Comparison of ENCODE assay signal across 8 mouse cellular contexts in the genomic region with DNA sequence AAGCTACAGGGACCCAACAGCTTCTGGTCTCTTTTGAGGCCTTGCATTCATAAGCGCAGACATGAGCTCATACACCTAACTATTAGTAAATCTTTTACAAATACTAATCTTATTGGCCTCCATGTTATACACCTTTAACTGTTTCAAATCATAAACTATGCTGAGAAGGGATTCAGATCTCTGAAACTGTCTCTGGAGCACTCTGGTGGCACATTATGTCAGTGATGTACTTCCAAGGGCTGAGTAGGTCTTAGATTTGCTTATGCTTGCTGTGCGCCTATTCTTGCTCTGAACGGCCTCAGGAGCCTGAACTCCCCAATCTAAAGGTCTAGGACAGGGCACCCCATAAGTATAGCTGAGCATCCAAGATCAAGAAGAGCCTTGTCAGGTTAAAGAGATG. TPM values are rescaled to one million over a fixed set of nuclear protein-coding genes. Genes with fewer than 3 reads are reported as not detected.
DNase-seq lines count a peak whose midpoint lies in the region; ATAC-seq and TF ChIP-seq lines count a peak whose summit lies in the region.

No protein-coding gene starts in this region.

- peak overlapping the region; percentile 84 for H3K9ac ChIP-seq in heart, embryonic 12.5 days
- H3K9ac ChIP-seq in forebrain, postnatal 0 days, result peak overlapping the region; percentile 97

- no peaks in the 10 kb centered on the region for H3K27me3 ChIP-seq in heart, embryonic 12.5 days (replicated peaks)
- H3K27me3 ChIP-seq in E14TG2a.4 (ENCODE audit: insufficient read depth, low read length), result peaks cover 4% of the 10 kb centered on the region
- H3K27me3 ChIP-seq in forebrain, postnatal 0 days (ENCODE audit: insufficient read depth, low read length), result no peaks in the 10 kb centered on the region

- H3K4me2 ChIP-seq in heart, embryonic 12.5 days, result peak overlapping the region; percentile 80
- H3K4me2 ChIP-seq in forebrain, postnatal 0 days (ENCODE audit: low read depth), result peak overlapping the region; percentile 83

- TF ChIP-seq CTCF in E14TG2a.4 (conservative IDR thresholded peaks at IDR 0.05; ENCODE audit: low read length), result no peak
- TF ChIP-seq CTCF in forebrain, postnatal 0 days (IDR thresholded peaks at IDR 0.05; ENCODE audit: low read depth), result no peak

- WGBS in heart, embryonic 12.5 days, result 76% methylated on average over 3 of the region's 3 CpGs
- 62% methylated on average over 3 of the region's 3 CpGs for WGBS in forebrain, postnatal 0 days
- 83% methylated on average over 3 of the region's 3 CpGs for WGBS in macrophage (ENCODE audit: missing documents)

- peak overlapping the region; percentile 98 for H3K27ac ChIP-seq in heart, embryonic 12.5 days (ENCODE audit: poor library complexity, severe bottlenecking)
- H3K27ac ChIP-seq in forebrain, postnatal 0 days (ENCODE audit: low read depth, low read length), result peak overlapping the region; percentile 100
- peak overlapping the region; percentile 94 for H3K27ac ChIP-seq in macrophage

- peaks cover 45% of the 10 kb centered on the region for H3K4me1 ChIP-seq in heart, embryonic 12.5 days (replicated peaks)
- peaks cover 80% of the 10 kb centered on the region for H3K4me1 ChIP-seq in E14TG2a.4 (replicated peaks; ENCODE audit: low read depth, low read length)
- peaks cover 6% of the 10 kb centered on the region; the same call in 1 of the 2 replicates for H3K4me1 ChIP-seq in forebrain, postnatal 0 days (ENCODE audit: insufficient read depth)

- no peak for DNase-seq in heart, adult 18-20 months
- DNase-seq in forebrain, postnatal 0 days, result peak; percentile 11
- no peak for DNase-seq in c-Kit-positive CD71-positive TER-119-positive erythroid progenitor cells, embryonic 14.5 days (ENCODE audit: low spot score)
- DNase-seq in left cerebral cortex, postnatal 36 days (ENCODE audit: low spot score in 2 of 2), result no peak
- DNase-seq in layer of hippocampus, adult 8-10 months (ENCODE audit: low spot score in 2 of 2), result no peak

- no peak for ATAC-seq in heart, embryonic 12.5 days (ENCODE audit: insufficient number of reproducible peaks, low FRiP score)
- no peak for ATAC-seq in forebrain, postnatal 0 days

- H3K36me3 ChIP-seq in heart, embryonic 12.5 days, result peaks cover 36% of the 10 kb centered on the region
- H3K36me3 ChIP-seq in E14TG2a.4 (ENCODE audit: insufficient read depth, low read length), result peaks cover 23% of the 10 kb centered on the region
- peaks cover 29% of the 10 kb centered on the region for H3K36me3 ChIP-seq in forebrain, postnatal 0 days (ENCODE audit: insufficient read depth)
- H3K36me3 ChIP-seq in macrophage (ENCODE audit: inconsistent target), result no peaks in the 10 kb centered on the region

- intact Hi-C loops in left cerebral cortex, postnatal 36 days (cut with DNase I), result loop anchor here (1.0 to 2.0 kb wide), 3 partner anchors 15 to 79 kb away; partner anchors contain the start of genes Atn1, Emg1, Gm45234 and Lpcat3

- no peaks in the 10 kb centered on the region for H3K9me3 ChIP-seq in heart, embryonic 12.5 days (replicated peaks)
- no peaks in the 10 kb centered on the region for H3K9me3 ChIP-seq in E14TG2a.4 (ENCODE audit: low read length)
- no peaks in the 10 kb centered on the region for H3K9me3 ChIP-seq in forebrain, postnatal 0 days (ENCODE audit: low read length)

- H3K4me3 ChIP-seq in heart, embryonic 12.5 days, result peak overlapping the region; percentile 60
- H3K4me3 ChIP-seq in E14TG2a.4 (replicated peaks; ENCODE audit: low read length) (peak overlapping the region; percentile 37), macrophage (ENCODE audit: inconsistent target) (peak overlapping the region; percentile 62; the same call in 1 of the 2 replicates)
- H3K4me3 ChIP-seq in forebrain, postnatal 0 days (ENCODE audit: low read depth, low read length), result peak overlapping the region; percentile 69

- H3K79me2 ChIP-seq in macrophage (ENCODE audit: inconsistent target), result peaks cover 9% of the 10 kb centered on the region; the same call in 1 of the 2 replicates

RNA-seq across cellular contexts. Expression of gene Grcc10, which starts 0.7 kb away (rescaled TPM):
- 352 and 365 TPM in 2 replicates for polyA plus RNA-seq in heart, embryonic 12.5 days (2016; fragmentation: Nextera tagmentation; extraction: Ambion mirVana)
- total RNA-seq in heart, adult 18-20 months (2021), result 100 to 1,000 TPM; 277 to 290 TPM
- 257 and 314 TPM in 2 replicates for total RNA-seq in forebrain, postnatal 0 days (2014; rRNA removed)
- 699 and 862 TPM in 2 replicates for polyA plus RNA-seq in forebrain, postnatal 0 days (2015; fragmentation: Nextera tagmentation; extraction: Ambion mirVana)
- 10 to 100 TPM in 19 of 26 experiments, 1 to 10 TPM in 7; 5.5 to 46.1 (median 17.1) TPM for total RNA-seq in macrophage (2018; cell fraction: chromatin; rRNA removed)
- total RNA-seq in macrophage (2018; cell fraction: cytosol; rRNA removed), result 100 to 1,000 TPM; 123 to 226 (median 148) TPM
- total RNA-seq in macrophage (2018; cell fraction: nucleus; rRNA removed), result 10 to 100 TPM; 14.9 to 66.2 (median 33.4) TPM
- polyA plus RNA-seq in macrophage (2018), result 43.6 to 99.2 TPM (median 63.8 TPM) in 3 replicates
- total RNA-seq in left cerebral cortex, postnatal 36 days (2021), result 100 to 1,000 TPM; 285 to 313 TPM
- total RNA-seq in layer of hippocampus, adult 8-10 months (2022), result 100 to 1,000 TPM; 311 to 385 (median 325) TPM

RNA-seq across cellular contexts. Expression of gene Ptpn6, which starts 3.3 kb away (rescaled TPM):
- 4.4 and 4.9 TPM in 2 replicates for polyA plus RNA-seq in heart, embryonic 12.5 days (2016; fragmentation: Nextera tagmentation; extraction: Ambion mirVana)
- total RNA-seq in heart, adult 18-20 months (2021), result 10 to 100 TPM in 1 of 2 experiments, 1 to 10 TPM in 1; 3.0 to 12.9 TPM
- 2.2 and 2.9 TPM in 2 replicates for total RNA-seq in forebrain, postnatal 0 days (2014; rRNA removed)
- 3.6 and 3.8 TPM in 2 replicates for polyA plus RNA-seq in forebrain, postnatal 0 days (2015; fragmentation: Nextera tagmentation; extraction: Ambion mirVana)
- total RNA-seq in macrophage (2018; cell fraction: chromatin; rRNA removed), result 100 to 1,000 TPM in 17 of 26 experiments, 10 to 100 TPM in 9; 26.9 to 536 (median 152) TPM
- 100 to 1,000 TPM; 107 to 454 (median 253) TPM for total RNA-seq in macrophage (2018; cell fraction: cytosol; rRNA removed)
- 100 to 1,000 TPM in 20 of 26 experiments, 10 to 100 TPM in 6; 52.4 to 435 (median 173) TPM for total RNA-seq in macrophage (2018; cell fraction: nucleus; rRNA removed)
- 172 to 251 TPM (median 215 TPM) in 3 replicates for polyA plus RNA-seq in macrophage (2018)
- total RNA-seq in left cerebral cortex, postnatal 36 days (2021), result 1 to 10 TPM; 3.7 to 6.6 TPM
- total RNA-seq in layer of hippocampus, adult 8-10 months (2022), result 10 to 100 TPM in 2 of 4 experiments, 1 to 10 TPM in 2; 2.2 to 24.3 (median 13.4) TPM

RNA-seq across cellular contexts. Expression of gene Gm45234, which starts 14.0 kb away (rescaled TPM):
- not detected in 2 replicates for polyA plus RNA-seq in heart, embryonic 12.5 days (2016; fragmentation: Nextera tagmentation; extraction: Ambion mirVana)
- total RNA-seq in heart, adult 18-20 months (2021), result not detected
- total RNA-seq in forebrain, postnatal 0 days (2014; rRNA removed), result not detected in 2 replicates
- polyA plus RNA-seq in forebrain, postnatal 0 days (2015; fragmentation: Nextera tagmentation; extraction: Ambion mirVana), result 0.11 TPM in 1 of 2 replicates, not detected in the other
- 1 to 10 TPM in 1 of 26 experiments, not detected in 25; 2.2 TPM for total RNA-seq in macrophage (2018; cell fraction: chromatin; rRNA removed)
- total RNA-seq in macrophage (2018; cell fraction: cytosol; rRNA removed), result under 1 TPM in 7 of 26 experiments, not detected in 19; 0.10 to 0.44 (median 0.19) TPM
- total RNA-seq in macrophage (2018; cell fraction: nucleus; rRNA removed), result under 1 TPM in 1 of 26 experiments, not detected in 25; 0.28 TPM
- polyA plus RNA-seq in macrophage (2018), result not detected in 3 replicates
- total RNA-seq in left cerebral cortex, postnatal 36 days (2021), result not detected
- total RNA-seq in layer of hippocampus, adult 8-10 months (2022), result 1 to 10 TPM in 1 of 4 experiments, not detected in 3; 5.1 TPM

RNA-seq across cellular contexts. Expression of gene Atn1, which starts 14.5 kb away (rescaled TPM):
- 9.5 and 10.2 TPM in 2 replicates for polyA plus RNA-seq in heart, embryonic 12.5 days (2016; fragmentation: Nextera tagmentation; extraction: Ambion mirVana)
- 10 to 100 TPM; 41.1 to 46.9 TPM for total RNA-seq in heart, adult 18-20 months (2021)
- 15.0 and 16.7 TPM in 2 replicates for total RNA-seq in forebrain, postnatal 0 days (2014; rRNA removed)
- polyA plus RNA-seq in forebrain, postnatal 0 days (2015; fragmentation: Nextera tagmentation; extraction: Ambion mirVana), result 19.3 and 24.2 TPM in 2 replicates
- 10 to 100 TPM in 25 of 26 experiments, 1 to 10 TPM in 1; 6.9 to 45.0 (median 27.8) TPM for total RNA-seq in macrophage (2018; cell fraction: chromatin; rRNA removed)
- 10 to 100 TPM; 20.9 to 33.9 (median 27.3) TPM for total RNA-seq in macrophage (2018; cell fraction: cytosol; rRNA removed)
- 10 to 100 TPM; 13.0 to 48.5 (median 23.3) TPM for total RNA-seq in macrophage (2018; cell fraction: nucleus; rRNA removed)
- polyA plus RNA-seq in macrophage (2018), result 17.0 to 35.6 TPM (median 21.7 TPM) in 3 replicates
- 100 to 1,000 TPM; 162 to 175 TPM for total RNA-seq in left cerebral cortex, postnatal 36 days (2021)
- total RNA-seq in layer of hippocampus, adult 8-10 months (2022), result 100 to 1,000 TPM; 138 to 158 (median 147) TPM

RNA-seq across cellular contexts. Expression of gene Eno2, which starts 27.6 kb away (rescaled TPM):
- polyA plus RNA-seq in heart, embryonic 12.5 days (2016; fragmentation: Nextera tagmentation; extraction: Ambion mirVana), result 6.0 and 6.4 TPM in 2 replicates
- 1 to 10 TPM; 2.5 to 2.7 TPM for total RNA-seq in heart, adult 18-20 months (2021)
- 130 and 148 TPM in 2 replicates for total RNA-seq in forebrain, postnatal 0 days (2014; rRNA removed)
- polyA plus RNA-seq in forebrain, postnatal 0 days (2015; fragmentation: Nextera tagmentation; extraction: Ambion mirVana), result 88.5 and 113 TPM in 2 replicates
- total RNA-seq in macrophage (2018; cell fraction: chromatin; rRNA removed), result 100 to 1,000 TPM in 25 of 26 experiments, 10 to 100 TPM in 1; 81.3 to 737 (median 196) TPM
- 10 to 100 TPM in 10 of 26 experiments, 1 to 10 TPM in 16; 4.9 to 24.9 (median 9.7) TPM for total RNA-seq in macrophage (2018; cell fraction: cytosol; rRNA removed)
- total RNA-seq in macrophage (2018; cell fraction: nucleus; rRNA removed), result 100 to 1,000 TPM in 13 of 26 experiments, 10 to 100 TPM in 13; 45.0 to 295 (median 98.8) TPM
- polyA plus RNA-seq in macrophage (2018), result 4.8 to 9.6 TPM (median 6.7 TPM) in 3 replicates
- 1,000 to 10,000 TPM; 1,042 to 1,110 TPM for total RNA-seq in left cerebral cortex, postnatal 36 days (2021)
- 1,000 to 10,000 TPM in 3 of 4 experiments, 100 to 1,000 TPM in 1; 993 to 1,113 (median 1,027) TPM for total RNA-seq in layer of hippocampus, adult 8-10 months (2022)
